Mouse (Mus musculus) c-Kit-positive CD71-positive TER-119-negative erythroid progenitor cells, embryonic 14.5 days (primary cell): ENCODE results near the gene Taok2.
"Not testable (repeated sequence)": the region's sequence is repeated elsewhere in the genome, so short reads cannot be mapped to it uniquely, and the experiment has no call there.

Experiments
- DNase-seq: peaks from one replicate; pipeline ENCODE4 v3.0.0-alpha.2; 2013; ENCODE audit warnings: low read depth

The Taok2 gene

GRCm38 (mm10) chr7:126884286-126885164, at the start of gene Taok2:
Gene Taok2 (minus strand): TSS chr7:126884703.
- peak; percentile 88 for DNase-seq

- DNase-seq, result no peak
Observed at GRCm38 (mm10) chr7:126932652-126933051, 48.1 kb upstream of the Taok2 start.

DNA sequence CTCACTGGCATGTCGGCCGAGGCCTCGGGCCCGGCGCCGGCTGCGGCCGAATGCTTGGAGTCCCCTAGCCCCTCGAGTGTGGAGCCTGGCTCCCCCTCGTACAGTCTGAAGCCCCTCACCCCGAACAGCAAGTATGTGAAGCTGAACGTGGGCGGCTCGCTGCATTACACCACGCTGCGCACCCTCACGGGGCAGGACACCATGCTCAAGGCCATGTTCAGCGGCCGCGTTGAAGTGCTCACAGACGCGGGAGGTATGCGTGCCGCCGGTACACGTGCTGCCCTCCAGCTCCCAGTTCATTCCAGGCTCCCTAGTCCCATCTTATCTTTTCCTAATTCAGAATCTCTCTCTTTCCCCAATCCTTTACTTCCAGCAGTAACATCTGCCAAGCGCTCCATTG, 44.5 kb upstream of the Taok2 start:
- no peak for DNase-seq

- peak; percentile 82 for DNase-seq
Observed at GRCm38 (mm10) chr7:126928384-126929037, 44.0 kb upstream of the Taok2 start, which contains the start of gene Kctd13. Gene Kctd13 (plus strand): TSS chr7:126928879.

DNA sequence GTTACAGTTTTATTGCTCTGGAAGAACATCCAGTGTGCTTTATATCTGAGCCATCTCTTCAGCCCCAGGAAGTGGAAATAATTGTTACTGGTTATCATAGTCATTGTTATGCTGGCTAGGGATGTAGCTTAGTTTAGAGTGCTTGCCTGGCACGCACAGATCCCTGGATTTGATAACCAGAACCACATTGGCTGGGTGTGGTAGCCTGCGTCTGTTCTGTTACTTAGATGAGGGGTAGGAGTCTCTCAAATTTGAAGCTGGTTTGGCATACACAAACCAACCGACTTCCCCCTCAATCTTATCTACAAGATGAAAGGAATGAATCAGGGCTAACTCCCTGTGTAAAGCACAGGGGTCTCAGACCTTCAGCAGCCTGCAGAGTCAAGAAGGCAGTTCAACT, 41.8 kb upstream of the Taok2 start:
- DNase-seq, result peak; percentile 42

DNA sequence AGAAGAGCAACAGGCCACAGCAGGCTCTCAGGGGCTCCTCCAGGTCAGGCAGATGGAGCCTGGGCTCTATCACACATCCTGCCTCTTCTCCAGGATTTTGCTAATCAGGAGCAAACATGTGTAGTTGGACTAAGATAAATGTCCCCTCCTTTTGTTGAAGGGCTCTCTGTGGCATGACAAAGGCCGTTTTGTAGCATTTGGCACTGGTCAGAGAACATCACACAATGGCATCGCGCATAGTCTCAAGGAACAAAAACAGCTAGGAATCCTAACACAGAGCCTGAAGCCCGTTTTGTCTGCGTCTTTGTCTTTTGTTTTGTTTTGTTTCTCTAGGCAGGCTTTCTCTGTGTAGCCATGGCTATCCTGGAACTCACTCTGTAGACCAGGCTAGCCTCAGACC, 39.5 kb upstream of the Taok2 start:
- no peak for DNase-seq

- DNase-seq, result no peak
Observed at GRCm38 (mm10) chr7:126922624-126923060, 38.1 kb upstream of the Taok2 start, which contains the start of gene Tmem219. Gene Tmem219 (minus strand): TSS chr7:126922917.

GRCm38 (mm10) chr7:126921563-126921962, 37.1 kb upstream of the Taok2 start:
- no peak for DNase-seq

GRCm38 (mm10) chr7:126919973-126920372, 35.5 kb upstream of the Taok2 start:
- DNase-seq, result no peak

DNA sequence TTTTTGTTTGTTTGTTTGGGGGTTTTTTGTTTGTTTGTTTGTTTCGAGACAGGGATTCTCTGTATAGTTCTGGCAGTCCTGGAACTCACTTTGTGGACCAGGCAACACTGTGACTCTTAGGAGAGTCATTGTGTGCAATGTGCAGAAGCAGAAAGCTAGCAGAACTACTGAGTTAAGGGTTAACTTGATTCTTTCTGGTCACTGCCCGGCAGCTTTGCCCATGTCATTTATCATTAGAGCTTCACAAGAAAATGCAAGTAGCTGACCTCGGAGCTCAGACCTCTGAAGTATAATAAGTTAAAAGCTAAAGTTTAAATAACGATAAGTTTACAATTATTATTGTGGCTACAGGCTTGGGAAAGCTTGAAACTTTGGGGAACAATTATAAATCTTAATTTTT, 33.9 kb upstream of the Taok2 start:
- DNase-seq, result not testable (repeated sequence)

GRCm38 (mm10) chr7:126914844-126915243, 30.3 kb upstream of the Taok2 start:
- DNase-seq, result no peak

DNA sequence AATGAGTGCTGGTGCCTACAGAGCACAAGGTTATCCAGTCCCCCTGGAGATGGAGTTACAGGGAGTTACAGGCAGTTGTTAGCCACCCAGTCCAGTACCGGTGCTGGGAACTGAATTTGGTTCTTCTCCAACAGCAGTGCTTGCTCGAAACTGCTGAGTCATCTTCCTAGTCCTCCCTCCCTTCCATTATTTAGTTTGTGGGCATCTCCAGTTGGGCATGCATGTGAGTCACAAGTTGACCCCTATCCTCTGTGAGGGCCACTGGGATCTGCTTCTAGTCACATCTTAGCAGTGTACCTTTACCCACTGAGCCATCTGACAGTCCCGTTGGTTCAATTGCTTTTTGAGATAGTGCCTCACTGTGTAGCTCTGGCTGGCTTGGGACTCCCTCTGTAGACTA, 21.1 kb upstream of the Taok2 start:
- no peak for DNase-seq

GRCm38 (mm10) chr7:126899781-126900180, 15.3 kb upstream of the Taok2 start:
- DNase-seq, result not testable (repeated sequence)

GRCm38 (mm10) chr7:126898102-126898990, 13.8 kb upstream of the Taok2 start:
- DNase-seq, result peak; percentile 85

GRCm38 (mm10) chr7:126897390-126898101, 13.0 kb upstream of the Taok2 start:
- DNase-seq, result no peak

DNA sequence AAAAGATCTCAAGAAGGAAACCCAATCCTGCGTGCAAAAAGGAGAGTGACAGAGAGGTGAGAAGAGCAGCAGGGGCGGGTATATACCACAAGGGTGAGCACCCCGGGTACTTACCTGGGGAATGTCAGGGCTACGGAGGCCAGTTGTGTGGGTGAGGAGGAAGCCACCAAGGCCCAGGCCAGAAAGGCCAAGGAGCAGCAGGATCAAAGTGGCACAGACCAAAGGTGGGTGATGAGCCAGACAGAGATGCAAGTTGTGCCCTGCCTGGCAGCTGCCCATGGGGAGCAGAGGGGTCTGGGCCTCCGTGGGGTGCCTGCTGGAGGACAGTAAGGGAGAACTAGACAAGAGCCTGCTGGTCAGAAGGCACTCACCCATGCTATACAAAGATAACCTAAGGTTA, 12.4 kb upstream of the Taok2 start:
- DNase-seq, result no peak

GRCm38 (mm10) chr7:126888852-126889251, 4.3 kb upstream of the Taok2 start:
- DNase-seq, result no peak

DNA sequence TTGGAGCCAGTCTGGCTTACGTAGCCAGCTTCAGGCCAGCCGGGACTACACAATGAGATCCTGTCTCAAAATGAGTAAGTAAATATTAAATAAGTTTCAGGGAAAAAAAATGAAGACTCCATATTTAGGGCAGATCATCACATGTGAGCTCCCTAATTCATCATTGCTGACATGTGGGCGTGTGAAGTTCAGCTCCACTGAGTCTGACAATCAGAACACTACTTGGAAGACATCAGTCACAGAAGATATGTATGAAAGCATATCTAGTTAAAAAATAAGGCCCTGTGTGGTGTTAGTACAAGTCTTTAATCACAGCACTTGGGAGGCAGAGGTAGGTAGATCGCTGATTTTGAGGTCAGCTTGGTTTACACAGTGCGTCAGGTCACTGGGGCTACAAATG, 2.8 kb upstream of the Taok2 start:
- no peak for DNase-seq

- no peak for DNase-seq
Observed at GRCm38 (mm10) chr7:126883731-126884181, 747 bp downstream of the Taok2 start.

- no peak for DNase-seq
Observed at GRCm38 (mm10) chr7:126881040-126881439, 3.5 kb downstream of the Taok2 start.

- no peak for DNase-seq
Observed at GRCm38 (mm10) chr7:126877239-126877638, 7.3 kb downstream of the Taok2 start.
